Mouse (Mus musculus): ENCODE measurements around the gene Hnrnpf. TPM values are rescaled to one million over a fixed set of nuclear protein-coding genes. Genes with fewer than 3 reads are reported as not detected.

Hnrnpf gene
- polyA plus RNA-seq, 1 experiment from 2014 or later = 393 TPM

DNA sequence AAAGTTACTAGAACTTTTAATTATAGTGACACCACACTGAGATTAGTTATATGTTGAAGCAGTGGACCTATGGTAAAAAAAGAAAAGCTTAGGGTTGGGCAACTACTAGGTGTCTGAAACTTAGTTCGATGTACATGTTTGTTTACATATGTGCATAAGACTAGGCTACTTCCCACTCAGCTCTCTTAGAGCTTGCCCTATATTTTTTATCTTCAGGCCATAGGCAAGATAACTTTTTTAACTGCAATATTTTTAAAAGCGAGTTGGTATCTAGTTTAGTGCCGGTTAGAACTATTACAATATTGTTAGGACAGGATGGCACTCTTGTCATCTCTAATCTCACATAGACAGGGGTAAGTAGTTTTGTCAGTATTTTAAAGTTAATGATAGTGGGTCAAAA, 21.9 kb downstream of the Hnrnpf start:
- WGBS = 74% methylated on average over 3 of the region's 3 CpGs
- H3K9me3 ChIP-seq (ENCODE audit: low read length) = no peaks in the 10 kb centered on the region
- no peak overlapping the region for H3K4me2 ChIP-seq (replicated peaks; ENCODE audit: low read depth, low read length)
- no peak for DNase-seq (ENCODE audit: low spot score)
- no peak overlapping the region for H3K9ac ChIP-seq (replicated peaks; ENCODE audit: low read depth)
- ATAC-seq = no peak
- TF ChIP-seq EP300 (IDR thresholded peaks at IDR 0.05) (no peak), CTCF (IDR thresholded peaks at IDR 0.05) (no peak)
- peaks cover 13% of the 10 kb centered on the region; the same call in 1 of the 2 replicates for H3K4me1 ChIP-seq (ENCODE audit: insufficient read depth, low read depth, low read length)
- H3K4me3 ChIP-seq (ENCODE audit: low read depth, low read length) = no peak overlapping the region
- no peaks in the 10 kb centered on the region for H3K27me3 ChIP-seq (replicated peaks; ENCODE audit: insufficient read depth, low read length)
- H3K27ac ChIP-seq (ENCODE audit: low read length) = no peak overlapping the region
- peaks cover 6% of the 10 kb centered on the region; the same call in 1 of the 2 replicates for H3K36me3 ChIP-seq (ENCODE audit: insufficient read depth, low read length)

DNA sequence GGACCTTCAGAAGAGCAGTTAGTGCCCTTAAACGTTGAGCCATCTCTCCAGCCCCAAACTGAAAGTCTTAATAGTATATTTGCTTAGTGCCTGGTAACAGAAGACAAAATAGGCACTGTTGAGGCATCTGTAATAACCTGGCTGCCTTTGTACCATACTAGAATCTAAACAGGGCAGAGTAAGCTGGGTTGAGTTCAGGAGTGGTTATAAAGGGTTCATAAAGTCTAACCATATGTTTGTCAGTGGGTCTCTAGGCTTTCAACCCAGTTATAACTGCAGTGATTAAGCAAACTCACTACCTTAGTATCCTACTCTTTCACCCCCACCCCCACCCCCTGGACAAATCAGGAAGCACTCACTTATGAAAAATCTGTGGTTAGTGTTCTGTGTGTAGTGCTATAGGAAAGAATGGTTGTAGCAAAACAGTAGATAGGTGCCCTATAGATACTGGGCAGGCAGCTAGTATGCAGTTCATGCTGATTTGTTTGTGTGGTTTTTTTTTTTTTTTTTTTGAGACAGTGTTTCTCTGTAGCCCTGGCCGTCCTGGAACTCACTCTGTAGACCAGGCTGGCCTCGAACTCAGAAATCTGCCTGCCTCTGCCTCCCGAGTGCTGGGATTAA, 26.9 kb downstream of the Hnrnpf start:
- TF ChIP-seq CTCF (IDR thresholded peaks at IDR 0.05) = no peak
- no peak for TF ChIP-seq EP300 (IDR thresholded peaks at IDR 0.05)
- Histone ChIP-seq H3K4me2 (replicated peaks; ENCODE audit: low read depth, low read length) (no peak overlapping the region), H3K4me3 (ENCODE audit: low read depth, low read length) (no peak overlapping the region), H3K36me3 (ENCODE audit: insufficient read depth, low read length) (peaks cover 6% of the 10 kb centered on the region; the same call in 1 of the 2 replicates), H3K9ac (replicated peaks; ENCODE audit: low read depth) (no peak overlapping the region), H3K27me3 (replicated peaks; ENCODE audit: insufficient read depth, low read length) (no peaks in the 10 kb centered on the region), H3K27ac (ENCODE audit: low read length) (no peak overlapping the region), H3K4me1 (ENCODE audit: insufficient read depth, low read depth, low read length) (no peaks in the 10 kb centered on the region), H3K9me3 (ENCODE audit: low read length) (no peaks in the 10 kb centered on the region)
- ATAC-seq = no peak
- WGBS = 65% methylated on average over 3 of the region's 4 CpGs
- no peak for DNase-seq (ENCODE audit: low spot score)

DNA sequence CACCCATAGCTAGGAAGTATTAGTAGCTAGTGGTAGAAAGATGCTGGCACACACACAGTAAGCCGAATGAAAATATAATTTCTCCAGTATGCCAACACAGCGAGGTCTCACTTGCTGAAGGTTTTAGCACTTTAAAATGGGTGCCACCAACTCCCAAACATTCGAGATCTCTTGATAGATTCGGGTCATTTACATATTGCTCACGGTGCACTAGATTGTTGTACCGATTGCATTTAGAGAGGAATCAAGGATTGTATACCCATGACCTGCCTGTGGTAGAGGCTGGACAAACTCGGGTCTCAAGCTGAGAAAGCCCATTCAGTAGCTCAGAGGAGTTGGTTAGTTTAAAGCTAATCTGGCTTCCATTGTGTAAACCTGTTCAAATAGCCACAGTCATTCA, 27.8 kb downstream of the Hnrnpf start:
- DNase-seq (ENCODE audit: low spot score) = no peak
- 86% methylated on average over 7 of the region's 7 CpGs for WGBS
- no peak for ATAC-seq
- no peak overlapping the region for H3K4me2 ChIP-seq (replicated peaks; ENCODE audit: low read depth, low read length)
- no peak overlapping the region for H3K27ac ChIP-seq (ENCODE audit: low read length)
- H3K4me3 ChIP-seq (ENCODE audit: low read depth, low read length) = no peak overlapping the region
- H3K9ac ChIP-seq (replicated peaks; ENCODE audit: low read depth) = no peak overlapping the region
- H3K9me3 ChIP-seq (ENCODE audit: low read length) = no peaks in the 10 kb centered on the region
- TF ChIP-seq EP300 (IDR thresholded peaks at IDR 0.05) (no peak), CTCF (IDR thresholded peaks at IDR 0.05) (no peak)
- H3K4me1 ChIP-seq (ENCODE audit: insufficient read depth, low read depth, low read length) = no peaks in the 10 kb centered on the region
- peaks cover 6% of the 10 kb centered on the region; the same call in 1 of the 2 replicates for H3K36me3 ChIP-seq (ENCODE audit: insufficient read depth, low read length)
- H3K27me3 ChIP-seq (replicated peaks; ENCODE audit: insufficient read depth, low read length) = no peaks in the 10 kb centered on the region

DNA sequence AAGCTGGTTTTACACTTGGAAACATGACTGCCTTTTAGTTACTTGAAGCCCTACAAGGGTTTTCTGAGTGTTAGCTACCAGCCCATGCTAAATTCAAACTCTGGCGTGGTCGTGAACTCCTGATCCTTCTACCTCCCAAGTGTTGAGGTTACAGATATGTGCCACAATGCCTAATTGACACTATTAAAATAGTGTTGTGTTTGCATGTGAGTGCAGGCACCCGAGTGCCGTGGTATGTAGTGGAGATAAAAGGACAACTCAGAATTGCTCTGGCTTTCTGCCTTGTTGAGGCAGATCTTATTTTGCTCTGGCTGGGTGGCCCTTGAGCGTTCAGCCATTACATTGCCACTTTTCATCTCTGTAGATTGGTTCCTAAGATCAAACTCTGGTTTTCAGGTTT, 28.6 kb downstream of the Hnrnpf start:
- Histone ChIP-seq H3K4me2 (replicated peaks; ENCODE audit: low read depth, low read length) (no peak overlapping the region), H3K9ac (replicated peaks; ENCODE audit: low read depth) (no peak overlapping the region), H3K4me1 (ENCODE audit: insufficient read depth, low read depth, low read length) (no peaks in the 10 kb centered on the region), H3K27ac (ENCODE audit: low read length) (no peak overlapping the region), H3K27me3 (replicated peaks; ENCODE audit: insufficient read depth, low read length) (no peaks in the 10 kb centered on the region), H3K9me3 (ENCODE audit: low read length) (no peaks in the 10 kb centered on the region), H3K36me3 (ENCODE audit: insufficient read depth, low read length) (peaks cover 6% of the 10 kb centered on the region; the same call in 1 of the 2 replicates), H3K4me3 (ENCODE audit: low read depth, low read length) (no peak overlapping the region)
- TF ChIP-seq CTCF (IDR thresholded peaks at IDR 0.05) (no peak), EP300 (IDR thresholded peaks at IDR 0.05) (no peak)
- ATAC-seq (no peak), DNase-seq (ENCODE audit: low spot score) (no peak)
- 80% methylated on average over 5 of the region's 5 CpGs for WGBS

DNA sequence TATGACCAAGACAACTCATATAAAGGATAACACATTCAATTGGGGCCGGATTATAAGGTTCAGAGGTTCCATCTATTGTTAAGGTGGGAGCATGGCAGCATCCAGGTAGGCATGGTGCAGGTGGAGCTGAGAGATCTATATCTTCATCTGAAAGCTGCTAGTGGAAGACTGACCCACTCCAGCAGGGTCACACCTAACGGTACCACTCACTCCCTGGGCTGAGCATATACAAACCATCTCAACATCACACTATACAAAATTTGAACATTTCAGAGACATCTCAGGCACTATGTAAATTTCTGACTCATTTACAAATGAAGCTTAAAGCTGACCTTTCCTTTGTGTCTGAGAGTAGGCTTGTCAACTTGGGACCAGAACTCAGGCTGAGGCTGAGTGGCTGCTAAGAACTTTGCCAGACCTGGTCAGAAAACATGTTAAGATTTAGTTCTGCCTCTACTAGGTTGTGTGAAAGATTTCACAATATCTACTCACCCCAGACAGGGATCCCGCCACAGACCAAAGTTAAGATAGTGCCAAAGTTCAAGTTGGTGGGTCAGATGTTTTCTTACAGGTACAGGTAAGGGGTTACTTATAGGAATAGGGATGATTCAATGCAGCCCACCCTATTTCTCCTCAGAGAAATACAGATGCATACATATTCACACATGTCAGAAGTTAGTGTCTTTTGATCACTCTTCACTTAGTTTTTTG, 30.0 kb downstream of the Hnrnpf start:
- TF ChIP-seq CTCF (IDR thresholded peaks at IDR 0.05) (no peak), EP300 (IDR thresholded peaks at IDR 0.05) (no peak)
- DNase-seq (ENCODE audit: low spot score) = no peak

DNA sequence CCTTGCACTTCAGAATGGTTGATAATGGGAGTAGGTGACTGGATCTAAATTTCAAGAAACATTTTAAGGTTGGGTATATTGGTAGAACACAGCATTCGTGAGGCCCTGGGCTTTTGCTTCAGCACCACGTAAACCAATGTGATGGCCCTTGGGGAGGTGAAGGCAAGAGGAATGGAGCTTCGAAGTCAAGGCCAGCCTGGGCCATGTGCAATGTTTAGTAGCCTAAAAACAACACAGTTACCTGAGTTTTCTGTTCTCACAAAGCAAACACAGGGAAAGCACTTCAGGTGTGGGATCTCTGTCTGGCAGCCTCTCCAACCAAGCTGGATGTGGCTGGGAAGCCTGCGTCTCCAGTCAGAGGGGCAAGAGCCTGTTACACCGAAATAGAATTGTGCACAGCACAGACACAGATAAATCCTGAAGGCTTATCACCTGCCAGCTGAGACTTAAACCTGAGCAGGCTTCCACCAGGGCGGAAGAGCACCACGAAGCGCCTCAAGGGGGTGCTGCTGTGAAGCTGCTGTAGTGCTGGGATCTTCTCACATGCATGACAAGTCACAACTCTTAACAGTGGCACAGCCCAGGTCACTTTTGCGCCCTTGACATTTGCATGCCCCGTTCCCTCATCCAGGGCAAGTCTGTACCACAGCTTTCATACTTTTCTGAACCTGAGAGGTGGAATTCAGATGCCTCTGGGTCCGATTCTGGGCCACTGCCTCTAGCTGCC, 32.4 kb downstream of the Hnrnpf start:
- Histone ChIP-seq H3K9ac (replicated peaks; ENCODE audit: low read depth) (no peak overlapping the region), H3K4me2 (replicated peaks; ENCODE audit: low read depth, low read length) (no peak overlapping the region), H3K27ac (ENCODE audit: low read length) (no peak overlapping the region), H3K36me3 (ENCODE audit: insufficient read depth, low read length) (no peaks in the 10 kb centered on the region), H3K4me3 (ENCODE audit: low read depth, low read length) (no peak overlapping the region), H3K9me3 (ENCODE audit: low read length) (no peaks in the 10 kb centered on the region), H3K4me1 (ENCODE audit: insufficient read depth, low read depth, low read length) (no peaks in the 10 kb centered on the region), H3K27me3 (replicated peaks; ENCODE audit: insufficient read depth, low read length) (no peaks in the 10 kb centered on the region)
- WGBS = 47% methylated on average over 11 of the region's 11 CpGs
- peak; percentile 44; the same call in 1 of the 2 replicates for ATAC-seq
- peak; percentile 45 for DNase-seq (ENCODE audit: low spot score)
- no peak for TF ChIP-seq EP300 (IDR thresholded peaks at IDR 0.05)
- peak; percentile 76 for TF ChIP-seq CTCF (IDR thresholded peaks at IDR 0.05)

More for the DNA sequence above, 30.0 kb downstream of the Hnrnpf start:
- H3K9ac ChIP-seq (replicated peaks; ENCODE audit: low read depth) = no peak overlapping the region
- ATAC-seq = no peak
- no peak overlapping the region for H3K4me2 ChIP-seq (replicated peaks; ENCODE audit: low read depth, low read length)
- H3K27me3 ChIP-seq (replicated peaks; ENCODE audit: insufficient read depth, low read length) = no peaks in the 10 kb centered on the region
- no peaks in the 10 kb centered on the region for H3K4me1 ChIP-seq (ENCODE audit: insufficient read depth, low read depth, low read length)
- H3K36me3 ChIP-seq (ENCODE audit: insufficient read depth, low read length) = peaks cover 6% of the 10 kb centered on the region; the same call in 1 of the 2 replicates
- H3K9me3 ChIP-seq (ENCODE audit: low read length) = no peaks in the 10 kb centered on the region
- H3K4me3 ChIP-seq (ENCODE audit: low read depth, low read length) = no peak overlapping the region
- 81% methylated on average over 3 of the region's 3 CpGs for WGBS
- H3K27ac ChIP-seq (ENCODE audit: low read length) = no peak overlapping the region

All from lung, postnatal 0 days (tissue).